Mouse (Mus musculus) liver, embryonic 16.5 days (tissue): ENCODE measurements around the gene Tmem274. TPM values are rescaled to one million over a fixed set of nuclear protein-coding genes. Genes with fewer than 3 reads are reported as not detected.
"Not testable (repeated sequence)": the region's sequence is repeated elsewhere in the genome, so short reads cannot be mapped to it uniquely, and the experiment has no call there.

ENCODE experiments used
- ATAC-seq: fragments of 200-750 bp; cut with Nextera tagmentation; 2 replicates; pipeline ENCODE4 v1.8.0; 2017; ENCODE audit warnings: low read depth, mild to moderate bottlenecking, moderate number of reproducible peaks, moderate library complexity
- H3K27ac ChIP-seq: fragments of 300-500 bp; sonication (generic); 2 replicates; pipeline ENCODE4 v1.5.1; 2014; ENCODE audit warnings: mild to moderate bottlenecking, low read length
- H3K27me3 ChIP-seq: fragments of 300-500 bp; sonication (generic); 2 replicates; pipeline ENCODE4 v1.6.1; 2014; ENCODE audit warnings: low read depth, low read length, mixed read lengths; ENCODE audit not compliant: control insufficient read depth, insufficient read depth
- H3K36me3 ChIP-seq: fragments of 300-500 bp; sonication (generic); 2 replicates; pipeline ENCODE4 v1.6.1; 2014; ENCODE audit warnings: mild to moderate bottlenecking; ENCODE audit not compliant: control insufficient read depth, insufficient read depth
- H3K4me1 ChIP-seq: fragments of 300-500 bp; sonication (generic); 2 replicates; pipeline ENCODE4 v1.6.1; 2014; ENCODE audit warnings: low read depth, low read length, mixed read lengths; ENCODE audit not compliant: control insufficient read depth
- H3K4me2 ChIP-seq: fragments of 300-500 bp; sonication (generic); 2 replicates; pipeline ENCODE4 v1.6.1; 2014; ENCODE audit warnings: low read depth, low read length, mixed read lengths
- H3K4me3 ChIP-seq: fragments of 300-500 bp; sonication (generic); 2 replicates; pipeline ENCODE4 v1.5.1; 2014; ENCODE audit warnings: low read depth, mild to moderate bottlenecking, low read length
- H3K9ac ChIP-seq: fragments of 300-500 bp; sonication (generic); 2 replicates; pipeline ENCODE4 v1.6.1; 2014; ENCODE audit warnings: low read depth, low read length
- H3K9me3 ChIP-seq: fragments of 300-500 bp; sonication (generic); replicated peaks from 2 replicates; pipeline ENCODE4 v1.6.1; 2016; ENCODE audit warnings: low read length; ENCODE audit not compliant: control insufficient read depth
- WGBS: fragments of 180-500 bp; shearing (Covaris S2); extraction: QIAGEN DNeasy Blood & Tissue Kit; methylation state at CpG from one replicate; pipeline ENCODE4 v1.1.7; 2014; ENCODE audit not compliant: insufficient replicate concordance; 5-methylcytosine and 5-hydroxymethylcytosine counted together
- polyA plus RNA-seq: library from polyadenylated mRNA; unstranded; fragments of >200 nt; fragmentation: Nextera tagmentation; extraction: Ambion mirVana; gene quantifications from 2 replicates; pipeline ENCODE4 v1.2.1, GENCODE M21; 2015

The Tmem274 gene
- polyA plus RNA-seq, 1 experiment from 2014 or later, result 0.14 TPM

DNA sequence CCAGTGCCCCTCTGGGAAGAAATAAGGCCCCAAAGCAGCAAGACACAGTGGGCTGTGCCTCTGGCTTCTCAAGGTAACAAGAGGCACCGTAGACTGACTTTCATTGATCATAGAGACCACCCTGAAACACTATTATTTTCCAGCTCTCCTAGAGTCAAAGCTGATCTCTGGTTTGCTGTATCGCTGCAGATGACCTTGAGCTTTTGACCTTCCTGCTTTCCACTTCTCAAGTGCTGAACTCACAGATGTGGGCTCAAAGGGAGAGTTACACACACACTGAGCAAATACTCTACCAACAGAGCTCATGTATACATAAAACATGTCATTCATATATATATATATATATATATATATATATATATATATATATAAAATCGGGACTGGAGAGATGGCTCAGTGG, 26.5 kb upstream of the Tmem274 start:
- ATAC-seq, result no peak
- Histone ChIP-seq H3K9ac (no peak overlapping the region), H3K4me1 (peaks cover 8% of the 10 kb centered on the region), H3K27ac (no peak overlapping the region), H3K4me3 (no peak overlapping the region), H3K36me3 (no peaks in the 10 kb centered on the region), H3K9me3 (no peaks in the 10 kb centered on the region), H3K27me3 (no peaks in the 10 kb centered on the region), H3K4me2 (no peak overlapping the region)
- 72% methylated on average over 3 of the region's 3 CpGs for WGBS

DNA sequence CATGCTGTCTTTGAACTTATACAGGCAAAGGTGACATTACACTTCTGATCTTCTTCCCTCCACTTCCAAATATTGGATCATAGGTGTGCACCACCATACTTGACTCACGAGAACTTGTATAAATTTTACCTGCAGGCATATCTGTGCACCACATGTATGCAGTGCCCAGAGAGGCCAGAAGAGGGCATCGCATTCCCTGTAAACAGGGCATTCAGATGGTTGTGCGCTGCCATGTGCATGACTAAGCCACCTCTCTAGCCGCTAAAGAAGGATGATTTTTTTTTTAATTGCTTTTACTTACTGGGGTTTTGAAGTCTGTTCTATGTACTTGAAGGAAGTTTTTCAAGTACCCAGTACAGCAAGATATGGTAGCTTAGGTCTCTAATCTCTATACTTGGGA, 23.5 kb upstream of the Tmem274 start:
- Histone ChIP-seq H3K36me3 (no peaks in the 10 kb centered on the region), H3K4me3 (no peak overlapping the region), H3K27ac (no peak overlapping the region), H3K4me2 (no peak overlapping the region), H3K27me3 (no peaks in the 10 kb centered on the region), H3K9me3 (no peaks in the 10 kb centered on the region), H3K9ac (no peak overlapping the region), H3K4me1 (no peaks in the 10 kb centered on the region)
- ATAC-seq, result no peak
- 61% methylated on average over 4 of the region's 4 CpGs for WGBS

DNA sequence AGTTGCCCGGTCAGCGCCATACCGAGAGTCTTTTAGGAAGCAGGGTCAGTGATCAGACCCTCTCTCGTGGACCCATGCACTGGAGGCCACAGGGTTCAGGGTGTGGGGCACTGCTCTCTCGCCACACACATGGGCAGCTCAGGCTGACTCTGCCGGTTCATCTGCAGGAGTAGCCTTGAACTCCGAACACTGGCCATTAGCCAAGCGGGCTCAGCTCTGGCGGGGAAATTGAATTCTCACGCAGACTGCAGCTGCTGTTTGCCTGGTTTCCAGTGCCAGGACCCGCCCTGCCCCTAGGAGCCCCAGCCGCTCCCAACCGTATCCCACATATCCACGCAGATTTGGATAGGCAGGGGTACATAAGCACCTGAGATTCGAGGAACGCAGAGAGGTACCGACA, 22.9 kb upstream of the Tmem274 start:
- H3K9me3 ChIP-seq, result no peaks in the 10 kb centered on the region
- H3K27me3 ChIP-seq, result no peaks in the 10 kb centered on the region
- H3K36me3 ChIP-seq, result no peaks in the 10 kb centered on the region
- no peak for ATAC-seq
- no peak overlapping the region for H3K9ac ChIP-seq
- H3K27ac ChIP-seq, result no peak overlapping the region
- no peaks in the 10 kb centered on the region for H3K4me1 ChIP-seq
- H3K4me3 ChIP-seq, result no peak overlapping the region
- WGBS, result 72% methylated on average over 17 of the region's 17 CpGs
- no peak overlapping the region for H3K4me2 ChIP-seq

DNA sequence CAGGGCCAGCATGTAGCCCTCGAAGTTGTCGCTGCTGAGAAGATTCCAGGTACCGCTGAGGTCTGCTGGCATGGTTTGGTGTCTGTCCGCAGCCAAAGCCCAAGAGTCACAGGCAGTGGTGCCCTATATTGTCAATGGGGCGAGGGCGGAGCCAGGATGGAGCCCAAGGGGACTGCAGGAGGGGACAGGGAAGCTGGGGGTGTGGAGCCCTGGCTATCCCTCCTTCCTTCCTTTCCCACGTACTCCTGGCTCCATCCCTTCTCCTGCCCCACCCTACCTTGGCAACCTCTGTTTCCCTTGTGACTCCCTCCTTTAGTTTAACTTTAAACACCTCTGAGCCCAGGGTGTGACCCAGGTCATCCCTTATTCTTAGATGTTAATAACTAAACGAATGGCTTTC, 22.3 kb upstream of the Tmem274 start, which contains the start of gene Rbp7:
TSS of gene Rbp7 (minus strand) at position 100 of the 400 bp plus-strand sequence.
- Histone ChIP-seq H3K9me3 (no peaks in the 10 kb centered on the region), H3K4me2 (no peak within 1 kb of the TSS), H3K9ac (no peak within 1 kb of the TSS), H3K27me3 (no peaks in the 10 kb centered on the region), H3K36me3 (no peaks in the 10 kb centered on the region), H3K4me3 (no peak within 1 kb of the TSS), H3K27ac (no peak within 1 kb of the TSS), H3K4me1 (no peaks in the 10 kb centered on the region)
- 52% methylated on average over 8 of the region's 8 CpGs for WGBS
- no peak for ATAC-seq

DNA sequence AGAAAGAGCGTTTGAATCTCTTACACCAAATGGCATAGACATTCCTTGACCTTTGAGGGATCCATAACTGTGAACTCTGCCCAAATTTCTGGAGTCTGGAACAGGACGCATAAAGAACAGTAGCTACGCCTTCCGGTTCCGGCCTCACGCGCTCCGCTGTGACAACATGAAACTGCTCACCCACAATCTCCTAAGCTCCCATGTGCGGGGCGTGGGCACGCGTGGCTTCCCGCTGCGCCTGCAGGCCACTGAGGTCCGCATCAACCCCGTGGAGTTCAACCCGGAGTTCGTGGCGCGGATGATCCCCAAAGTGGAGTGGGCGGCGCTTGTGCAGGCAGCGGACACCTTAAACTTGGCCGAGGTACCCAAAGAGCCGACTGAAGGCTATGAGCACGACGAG, 20.0 kb upstream of the Tmem274 start:
- not testable (repeated sequence) for H3K27ac ChIP-seq, H3K9ac ChIP-seq, H3K36me3 ChIP-seq, H3K4me1 ChIP-seq, H3K4me3 ChIP-seq, ATAC-seq, H3K4me2 ChIP-seq, H3K27me3 ChIP-seq, H3K9me3 ChIP-seq
- 76% methylated on average over 27 of the region's 27 CpGs for WGBS

DNA sequence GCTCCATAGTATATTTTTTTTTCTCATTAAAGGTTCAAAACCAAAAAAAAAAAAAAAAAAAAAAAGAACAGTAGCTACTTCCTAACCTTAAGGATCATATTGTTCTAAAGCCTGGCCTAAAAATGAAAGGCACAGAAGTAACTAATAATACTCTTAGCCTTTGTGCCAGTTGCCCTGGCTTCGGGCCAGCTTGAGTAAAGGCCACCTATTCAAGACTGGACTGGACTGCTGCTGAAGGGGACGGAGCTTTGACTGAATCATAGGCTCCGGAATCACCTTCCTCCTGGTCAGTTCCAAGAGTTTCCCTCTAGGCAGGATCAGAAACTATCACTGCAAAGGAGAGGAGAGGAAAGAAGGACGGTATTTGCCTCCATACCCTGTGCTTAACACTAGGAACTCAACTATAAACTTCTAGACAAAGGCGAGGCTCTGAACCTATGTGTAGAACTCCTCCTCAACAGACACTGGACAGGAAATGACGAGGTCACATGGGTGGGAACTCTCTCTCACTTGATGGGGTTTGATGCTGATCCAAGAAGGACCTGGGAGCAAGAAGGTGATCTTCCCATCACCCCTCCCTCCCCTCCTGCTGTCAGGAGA, 19.2 kb upstream of the Tmem274 start:
- no peaks in the 10 kb centered on the region for H3K4me1 ChIP-seq
- no peaks in the 10 kb centered on the region for H3K9me3 ChIP-seq
- H3K9ac ChIP-seq, result no peak overlapping the region
- no peaks in the 10 kb centered on the region for H3K27me3 ChIP-seq
- no peak overlapping the region for H3K27ac ChIP-seq
- no peak overlapping the region for H3K4me2 ChIP-seq
- 63% methylated on average over 6 of the region's 6 CpGs for WGBS
- no peak overlapping the region for H3K4me3 ChIP-seq
- no peak for ATAC-seq
- no peaks in the 10 kb centered on the region for H3K36me3 ChIP-seq

DNA sequence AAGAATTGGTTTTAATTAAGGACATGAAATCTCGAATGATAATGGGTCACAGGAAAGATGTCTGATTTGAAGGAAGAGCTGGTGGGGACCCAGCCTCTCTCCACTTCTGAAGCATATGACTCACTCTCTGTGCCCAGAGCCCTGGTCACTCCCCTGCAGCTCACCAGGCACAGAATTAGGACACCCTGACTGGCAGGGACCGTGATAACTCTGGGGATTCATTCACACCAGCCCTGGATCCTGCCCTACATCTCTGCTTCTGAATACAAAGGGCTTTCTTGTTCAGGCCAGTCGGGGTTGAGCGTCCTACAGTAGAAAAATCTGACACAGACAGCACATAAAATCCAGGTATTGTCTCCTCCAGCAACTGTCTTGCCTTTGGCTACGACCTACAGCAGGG, 18.7 kb upstream of the Tmem274 start:
- ATAC-seq, result no peak
- Histone ChIP-seq H3K4me1 (no peaks in the 10 kb centered on the region), H3K4me2 (no peak overlapping the region), H3K27ac (no peak overlapping the region), H3K27me3 (no peaks in the 10 kb centered on the region), H3K36me3 (no peaks in the 10 kb centered on the region), H3K9ac (no peak overlapping the region), H3K9me3 (no peaks in the 10 kb centered on the region), H3K4me3 (no peak overlapping the region)
- WGBS, result 53% methylated on average over 5 of the region's 5 CpGs

DNA sequence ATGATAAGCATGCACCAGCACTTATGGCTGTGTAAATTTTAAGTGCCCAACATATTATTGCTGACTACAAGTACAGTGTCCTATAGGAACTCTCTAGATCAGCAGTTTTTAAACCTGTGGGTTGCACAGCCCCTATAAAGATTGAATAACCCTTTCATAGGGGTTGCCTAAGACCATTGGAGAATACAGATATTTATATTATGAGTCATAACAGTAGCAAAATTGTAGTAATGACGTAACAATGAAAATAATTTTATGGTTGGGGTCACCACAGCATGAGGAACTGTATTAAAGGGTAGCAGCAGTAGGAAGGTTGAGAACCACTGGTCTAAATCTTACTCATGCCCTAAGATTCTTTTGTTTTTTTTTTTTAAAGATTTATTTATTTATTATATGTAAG, 17.8 kb upstream of the Tmem274 start:
- H3K27me3 ChIP-seq, result no peaks in the 10 kb centered on the region
- no peaks in the 10 kb centered on the region for H3K36me3 ChIP-seq
- 62% methylated on average over 1 of the region's 1 CpGs for WGBS
- ATAC-seq, result no peak
- H3K9me3 ChIP-seq, result no peaks in the 10 kb centered on the region
- no peak overlapping the region for H3K9ac ChIP-seq
- no peak overlapping the region for H3K4me2 ChIP-seq
- no peak overlapping the region for H3K27ac ChIP-seq
- H3K4me3 ChIP-seq, result no peak overlapping the region
- H3K4me1 ChIP-seq, result no peaks in the 10 kb centered on the region

DNA sequence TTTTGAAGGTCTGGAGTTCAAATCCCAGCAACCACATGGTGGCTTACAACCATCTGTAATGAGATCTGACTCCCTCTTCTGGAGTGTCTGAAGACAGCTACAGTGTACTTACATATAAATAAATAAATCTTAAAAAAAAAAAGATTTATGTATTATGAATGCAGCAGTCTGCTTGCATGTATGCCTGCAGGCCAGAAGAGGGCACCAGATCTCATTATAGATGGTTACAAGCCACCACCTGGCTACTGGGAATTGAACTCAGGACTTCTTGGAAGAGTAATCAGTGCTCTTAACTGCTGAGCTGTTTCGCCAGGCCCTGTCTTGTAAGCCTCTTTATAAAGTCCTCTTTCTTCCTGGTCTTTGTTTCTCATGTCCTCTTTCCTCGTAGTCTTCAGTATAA, 16.7 kb upstream of the Tmem274 start:
- H3K27me3 ChIP-seq, H3K4me2 ChIP-seq, H3K4me1 ChIP-seq, H3K9me3 ChIP-seq, H3K4me3 ChIP-seq, H3K27ac ChIP-seq, H3K9ac ChIP-seq, H3K36me3 ChIP-seq, ATAC-seq: not testable (repeated sequence)
- WGBS, result 71% methylated on average over 2 of the region's 2 CpGs
